Mouse (Mus musculus) MEL (cell line): ENCODE results near the gene Capn8. TPM values are rescaled to one million over a fixed set of nuclear protein-coding genes. Genes with fewer than 3 reads are reported as not detected.

Experiments
- DNase-seq: peaks from one replicate; pipeline ENCODE4 v3.0.0; 2011; ENCODE audit warnings: low read depth, low spot score
- H3K27ac ChIP-seq: 2 replicates; pipeline ENCODE4 v1.5.1; 2012; ENCODE audit warnings: low read depth, mild to moderate bottlenecking, control low read depth, low read length, moderate library complexity; ENCODE audit not compliant: control insufficient read depth
- H3K27me3 ChIP-seq, 2 experiments: fragments of 150-350 bp in 1 of 2; sonication (generic) in 1 of 2; 2 replicates each; pipeline ENCODE4 v1.6.1; 2012; ENCODE audit warnings: low read length in 2 of 2, mild to moderate bottlenecking in 2 of 2, improper control_type of control experiment in 1 of 2, moderate library complexity in 1 of 2; ENCODE audit not compliant: insufficient read depth in 2 of 2, control insufficient read depth in 1 of 2
- H3K36me3 ChIP-seq, 2 experiments: 2 replicates each; pipeline ENCODE4 v1.6.1; 2012 to 2014; ENCODE audit warnings: low read length in 2 of 2, improper control_type of control experiment in 1 of 2, inconsistent platforms in 1 of 2, mild to moderate bottlenecking in 1 of 2; ENCODE audit not compliant: insufficient read depth in 2 of 2, control insufficient read depth in 1 of 2
- H3K4me1 ChIP-seq, 2 experiments: fragments of 150-350 bp in 1 of 2; sonication (generic) in 1 of 2; 2 replicates each; pipeline ENCODE4 v1.6.1; 2012; ENCODE audit warnings: low read length in 2 of 2, improper control_type of control experiment in 1 of 2, mild to moderate bottlenecking in 1 of 2; ENCODE audit not compliant: insufficient read depth in 2 of 2, control insufficient read depth in 1 of 2
- H3K4me3 ChIP-seq, 2 experiments: fragments of 150-350 bp in 1 of 2; sonication (generic) in 1 of 2; 2 replicates each; pipeline ENCODE4 v1.5.1; 2012; ENCODE audit warnings: low read depth in 2 of 2, low read length in 2 of 2, mild to moderate bottlenecking in 2 of 2, moderate library complexity in 2 of 2, control low read depth in 1 of 2, improper control_type of control experiment in 1 of 2; ENCODE audit not compliant: control insufficient read depth in 1 of 2, insufficient read depth in 1 of 2
- H3K79me2 ChIP-seq: 2 replicates; pipeline ENCODE4 v1.6.1; 2012; ENCODE audit warnings: mild to moderate bottlenecking, low read length, moderate library complexity; ENCODE audit not compliant: control insufficient read depth, poor library complexity, insufficient read depth
- H3K9ac ChIP-seq: 2 replicates; pipeline ENCODE4 v1.6.1; 2012; ENCODE audit warnings: low read depth, mild to moderate bottlenecking, control low read depth, low read length, moderate library complexity; ENCODE audit not compliant: control insufficient read depth, poor library complexity, severe bottlenecking
- H3K9me3 ChIP-seq: fragments of 150-350 bp; sonication (generic); replicated peaks from 2 replicates; pipeline ENCODE4 v1.6.1; 2012; ENCODE audit warnings: mild to moderate bottlenecking, low read length, improper control_type of control experiment, moderate library complexity; ENCODE audit not compliant: insufficient read depth
- CTCF ChIP-seq, 3 experiments: IDR thresholded peaks in 2 of 3; conservative IDR thresholded peaks in 1 of 3; 2 replicates each; pipeline ENCODE4 v1.5.1; 2011 to 2012; ENCODE audit warnings: low read length in 3 of 3, low read depth in 2 of 3, mild to moderate bottlenecking in 2 of 3, improper control_type of control experiment in 1 of 3, inconsistent platforms in 1 of 3, mixed read lengths in 1 of 3, moderate library complexity in 1 of 3; ENCODE audit not compliant: control insufficient read depth in 1 of 3, insufficient read depth in 1 of 3, poor library complexity in 1 of 3, severe bottlenecking in 1 of 3
- E2F4 ChIP-seq: IDR thresholded peaks from 2 replicates; pipeline ENCODE4 v1.6.1; 2011; ENCODE audit warnings: low read depth, low read length, improper control_type of control experiment, borderline replicate concordance
- EP300 ChIP-seq, 2 experiments: IDR thresholded peaks; 2 replicates each; pipeline ENCODE4 v1.6.1; 2011; ENCODE audit warnings: improper control_type of control experiment in 2 of 2, low read length in 2 of 2, low read depth in 1 of 2, mild to moderate bottlenecking in 1 of 2
- ETS1 ChIP-seq: IDR thresholded peaks from 2 replicates; pipeline ENCODE4 v1.6.1; 2012; ENCODE audit warnings: low read depth, mild to moderate bottlenecking, inconsistent platforms, low read length, improper control_type of control experiment, moderate library complexity
- GABPA ChIP-seq: IDR thresholded peaks from 2 replicates; pipeline ENCODE4 v1.6.1; 2012; ENCODE audit warnings: low read depth, mild to moderate bottlenecking, inconsistent platforms, low read length, improper control_type of control experiment, moderate library complexity
- GATA1 ChIP-seq: IDR thresholded peaks from 2 replicates; pipeline ENCODE4 v1.6.1; 2011; ENCODE audit warnings: low read depth, low read length, improper control_type of control experiment
- HCFC1 ChIP-seq: IDR thresholded peaks from 2 replicates; pipeline ENCODE4 v1.6.1; 2012; ENCODE audit warnings: low read depth, mild to moderate bottlenecking, inconsistent platforms, low read length, improper control_type of control experiment, moderate library complexity
- JUND ChIP-seq: IDR thresholded peaks from 2 replicates; pipeline ENCODE4 v1.6.1; 2011; ENCODE audit warnings: low read depth, mild to moderate bottlenecking, improper control_type of control experiment, low read length
- MAX ChIP-seq: IDR thresholded peaks from 2 replicates; pipeline ENCODE4 v1.6.1; 2011; ENCODE audit warnings: low read length, improper control_type of control experiment
- MEF2A ChIP-seq: IDR thresholded peaks from 2 replicates; pipeline ENCODE4 v1.6.1; 2014; ENCODE audit warnings: low read depth, mild to moderate bottlenecking, inconsistent platforms, low read length, improper control_type of control experiment; ENCODE audit not compliant: poor library complexity, insufficient replicate concordance, severe bottlenecking; ENCODE audit errors: extremely low read depth
- MXI1 ChIP-seq: IDR thresholded peaks from 2 replicates; pipeline ENCODE4 v1.6.1; 2011; ENCODE audit warnings: mild to moderate bottlenecking, low read depth, low read length, improper control_type of control experiment
- MYC ChIP-seq: IDR thresholded peaks from 2 replicates; pipeline ENCODE4 v1.6.1; 2011; ENCODE audit warnings: low read depth, mild to moderate bottlenecking, low read length, improper control_type of control experiment, moderate library complexity
- NELFE ChIP-seq: IDR thresholded peaks from 2 replicates; pipeline ENCODE4 v1.6.1; 2011; ENCODE audit warnings: low read depth, low read length, improper control_type of control experiment
- POLR2A ChIP-seq, 2 experiments: IDR thresholded peaks; 2 replicates each; pipeline ENCODE4 v1.6.1; 2011 to 2012; ENCODE audit warnings: low read length in 2 of 2, mild to moderate bottlenecking in 2 of 2, control low read depth in 1 of 2, improper control_type of control experiment in 1 of 2, low read depth in 1 of 2, moderate library complexity in 1 of 2; ENCODE audit not compliant: control insufficient read depth in 1 of 2, insufficient read depth in 1 of 2, poor library complexity in 1 of 2
- POLR2AphosphoS2 ChIP-seq: IDR thresholded peaks from 2 replicates; pipeline ENCODE4 v1.6.1; 2011; ENCODE audit warnings: low read length, improper control_type of control experiment
- POLR2AphosphoS5 ChIP-seq: IDR thresholded peaks from 2 replicates; pipeline ENCODE4 v1.6.1; 2012; ENCODE audit warnings: low read depth, borderline replicate concordance, mild to moderate bottlenecking, inconsistent platforms, low read length, moderate library complexity, mixed read lengths
- RCOR1 ChIP-seq: IDR thresholded peaks from 2 replicates; pipeline ENCODE4 v1.6.1; 2012; ENCODE audit warnings: low read depth, mild to moderate bottlenecking, inconsistent platforms, low read length, improper control_type of control experiment
- TCF12 ChIP-seq: IDR thresholded peaks from 2 replicates; pipeline ENCODE4 v1.6.1; 2014; ENCODE audit warnings: low read depth, mild to moderate bottlenecking, inconsistent platforms, low read length, improper control_type of control experiment, moderate library complexity
- UBTF ChIP-seq: IDR thresholded peaks from 2 replicates; pipeline ENCODE4 v1.6.1; 2012; ENCODE audit warnings: low read depth, mild to moderate bottlenecking, inconsistent platforms, low read length, improper control_type of control experiment, moderate library complexity, borderline replicate concordance; ENCODE audit not compliant: insufficient read depth
- USF2 ChIP-seq, 2 experiments: IDR thresholded peaks; 2 replicates each; pipeline ENCODE4 v1.6.1; 2011 to 2012; ENCODE audit warnings: improper control_type of control experiment in 2 of 2, low read length in 2 of 2, borderline replicate concordance in 1 of 2, inconsistent platforms in 1 of 2, low read depth in 1 of 2, mild to moderate bottlenecking in 1 of 2; ENCODE audit not compliant: insufficient read depth in 1 of 2
- ZC3H11A ChIP-seq: IDR thresholded peaks from 2 replicates; pipeline ENCODE4 v1.6.1; 2012; ENCODE audit warnings: low read depth, mild to moderate bottlenecking, inconsistent platforms, low read length, improper control_type of control experiment
- ZNF384 ChIP-seq: IDR thresholded peaks from 2 replicates; pipeline ENCODE4 v1.6.1; 2012; ENCODE audit warnings: low read depth, mild to moderate bottlenecking, inconsistent platforms, low read length, improper control_type of control experiment
- polyA plus RNA-seq, 2 experiments: library from polyadenylated mRNA; stranded (reverse) in 1 of 2; unstranded in 1 of 2; fragments of >175 nt in 1 of 2; fragments of >200 nt in 1 of 2; gene quantifications; 2 replicates each; pipeline versions ENCODE4 v1.2.1 to v1.2.4; 2012; ENCODE audit warnings: low replicate concordance in 2 of 2, low read depth in 1 of 2; ENCODE audit not compliant: insufficient read length in 2 of 2, insufficient read depth in 1 of 2, missing spikeins in 1 of 2
- total RNA-seq: library from RNA; depleted of rRNA; stranded (reverse); fragments of 300-350 nt; gene quantifications from 2 replicates; pipeline ENCODE4 v1.2.3, GENCODE M21; 2012

Gene Capn8
- total and polyA plus RNA-seq, 3 experiments: not detected

DNA sequence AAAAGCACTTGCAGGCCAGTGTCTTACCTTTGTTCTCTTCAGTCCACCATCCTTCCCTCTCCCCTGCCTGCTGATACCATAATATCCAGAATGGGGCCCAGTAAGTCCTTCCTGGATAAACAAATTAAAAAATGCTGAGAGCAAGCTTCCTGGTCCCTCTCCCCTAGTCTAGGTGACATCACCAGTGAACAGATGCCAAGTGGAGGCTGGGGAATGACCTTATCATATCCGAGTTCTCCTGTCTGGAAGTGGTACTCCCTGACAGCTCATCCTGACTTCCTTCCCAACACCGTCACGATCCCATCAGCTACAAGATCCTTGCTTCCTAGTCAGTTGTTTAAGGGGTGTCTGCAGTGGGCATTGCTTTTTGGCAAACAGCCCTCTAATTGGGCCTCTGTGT, 6.3 kb downstream of the Capn8 start:
- H3K27me3 ChIP-seq: peaks cover 0 to 2% of the 10 kb centered on the region in 2 experiments; a peak in 1 of 4 replicates
- no peak overlapping the region for H3K9ac ChIP-seq
- H3K79me2 ChIP-seq: no peaks in the 10 kb centered on the region
- H3K9me3 ChIP-seq: no peaks in the 10 kb centered on the region
- H3K4me3 ChIP-seq: no peak overlapping the region
- DNase-seq: no peak
- no peaks in the 10 kb centered on the region for H3K36me3 ChIP-seq
- H3K27ac ChIP-seq: no peak overlapping the region
- TF ChIP-seq NELFE: no peak
- TF ChIP-seq ZNF384: no peak
- TF ChIP-seq ZC3H11A: no peak
- TF ChIP-seq E2F4: no peak
- no peak for TF ChIP-seq ETS1
- TF ChIP-seq GABPA: no peak
- TF ChIP-seq RCOR1: no peak
- TF ChIP-seq USF2 (IDR thresholded peaks at IDR 0.05; ENCODE audit: borderline replicate concordance in 1 of 2, insufficient read depth in 1 of 2, low read depth in 1 of 2, low read length in 2 of 2): no peak
- TF ChIP-seq TCF12: no peak
- no peak for TF ChIP-seq MXI1
- no peak for TF ChIP-seq POLR2AphosphoS2
- no peak for TF ChIP-seq MAX
- H3K4me1 ChIP-seq: no peaks in the 10 kb centered on the region

DNA sequence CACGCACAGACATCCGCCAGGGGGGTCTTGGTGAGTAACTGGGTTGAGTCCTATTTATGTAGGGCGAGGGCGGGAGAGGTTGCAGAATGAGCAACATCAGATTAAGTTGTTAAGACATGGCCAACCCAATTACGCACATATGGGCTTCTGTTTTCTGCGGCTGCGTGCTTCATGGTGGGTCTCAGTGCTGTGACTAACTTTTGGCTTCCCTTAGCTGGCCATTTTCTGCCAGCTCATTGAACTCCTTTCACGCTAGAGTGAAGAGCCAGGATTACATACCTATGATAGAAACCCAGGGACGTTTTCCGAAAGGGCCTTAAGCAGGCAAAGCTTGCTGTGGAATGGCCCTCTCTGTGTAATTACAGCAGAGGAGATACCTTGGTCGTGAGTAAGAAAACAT, 7.2 kb downstream of the Capn8 start:
- no peak overlapping the region for H3K4me3 ChIP-seq
- H3K4me1 ChIP-seq: no peaks in the 10 kb centered on the region
- no peaks in the 10 kb centered on the region for H3K9me3 ChIP-seq
- DNase-seq: no peak
- H3K79me2 ChIP-seq: no peaks in the 10 kb centered on the region
- H3K27ac ChIP-seq: no peak overlapping the region
- TF ChIP-seq HCFC1: no peak
- no peak for TF ChIP-seq USF2 (IDR thresholded peaks at IDR 0.05; ENCODE audit: borderline replicate concordance in 1 of 2, insufficient read depth in 1 of 2, low read depth in 1 of 2, low read length in 2 of 2)
- no peak for TF ChIP-seq POLR2AphosphoS5
- no peak for TF ChIP-seq POLR2A (IDR thresholded peaks at IDR 0.05; ENCODE audit: control insufficient read depth in 1 of 2, insufficient read depth in 1 of 2, low read depth in 1 of 2, low read length in 2 of 2, poor library complexity in 1 of 2)
- no peak for TF ChIP-seq RCOR1
- TF ChIP-seq GATA1: no peak
- no peak for TF ChIP-seq JUND
- no peak for TF ChIP-seq MYC
- no peak for TF ChIP-seq UBTF
- no peak for TF ChIP-seq MEF2A
- no peak for TF ChIP-seq CTCF (IDR thresholded peaks at IDR 0.05 in 2 of 3, conservative IDR thresholded peaks at IDR 0.05 in 1 of 3; ENCODE audit: control insufficient read depth in 1 of 3, insufficient read depth in 1 of 3, low read depth in 2 of 3, low read length in 3 of 3, poor library complexity in 1 of 3, severe bottlenecking in 1 of 3)
- no peak for TF ChIP-seq EP300 (IDR thresholded peaks at IDR 0.05; ENCODE audit: low read depth in 1 of 2, low read length in 2 of 2)
- H3K27me3 ChIP-seq: peaks cover 0 to 2% of the 10 kb centered on the region in 2 experiments; a peak in 1 of 4 replicates
- H3K9ac ChIP-seq: no peak overlapping the region
- H3K36me3 ChIP-seq: no peaks in the 10 kb centered on the region
